Mouse (Mus musculus) frontal cortex, postnatal 36 days (tissue): Measurements from ENCODE around the gene Nr6a1.

Experiments
- DNase-seq, 2 experiments: peaks; one replicate each; pipeline ENCODE4 v3.0.0; 2022; ENCODE audit warnings: low spot score in 2 of 2

The Nr6a1 gene

DNA sequence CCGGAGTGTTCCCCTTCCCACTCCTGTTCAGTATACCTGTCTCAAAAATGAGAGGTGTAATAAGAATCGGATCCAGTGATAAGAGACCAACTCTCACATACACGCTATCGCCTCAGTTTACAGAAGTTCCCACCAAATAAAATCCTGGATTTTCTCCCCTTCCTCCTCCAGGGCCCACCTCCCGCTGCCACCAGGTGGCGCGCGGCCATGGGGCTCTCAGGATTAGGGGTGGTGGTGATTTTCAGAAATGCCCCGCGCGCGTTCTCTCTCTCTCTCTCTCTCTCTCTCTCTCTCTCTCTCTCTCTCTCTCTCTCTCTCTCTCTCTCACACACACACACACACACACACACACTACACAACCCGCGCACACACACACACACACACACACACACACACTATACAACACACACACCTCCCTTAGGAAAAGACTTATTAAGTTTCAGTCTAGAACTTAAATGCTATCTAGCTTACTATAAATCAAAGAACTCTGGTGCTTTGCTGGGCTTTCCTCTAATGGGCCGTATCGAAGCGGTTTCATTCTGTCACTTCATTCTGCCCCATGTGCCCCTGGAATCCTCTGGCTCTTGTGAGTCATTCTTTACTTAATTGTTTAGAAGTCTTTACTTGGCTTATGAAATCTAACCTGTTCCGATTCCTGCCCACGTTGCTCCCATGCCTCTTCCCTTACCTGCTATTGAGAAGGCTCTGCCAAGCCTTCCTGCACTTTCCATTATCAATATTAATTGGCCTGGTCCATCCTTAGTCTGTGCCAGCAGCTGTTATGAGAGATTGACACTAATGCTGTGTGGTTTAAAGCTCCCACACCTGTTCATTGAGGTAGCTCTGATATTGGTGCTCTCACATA, at the start of gene Nr6a1:
Nr6a1 (minus strand) TSS at position 574 of the 865 bp plus-strand sequence.
- peak; percentile 50 to 57 for DNase-seq

DNA sequence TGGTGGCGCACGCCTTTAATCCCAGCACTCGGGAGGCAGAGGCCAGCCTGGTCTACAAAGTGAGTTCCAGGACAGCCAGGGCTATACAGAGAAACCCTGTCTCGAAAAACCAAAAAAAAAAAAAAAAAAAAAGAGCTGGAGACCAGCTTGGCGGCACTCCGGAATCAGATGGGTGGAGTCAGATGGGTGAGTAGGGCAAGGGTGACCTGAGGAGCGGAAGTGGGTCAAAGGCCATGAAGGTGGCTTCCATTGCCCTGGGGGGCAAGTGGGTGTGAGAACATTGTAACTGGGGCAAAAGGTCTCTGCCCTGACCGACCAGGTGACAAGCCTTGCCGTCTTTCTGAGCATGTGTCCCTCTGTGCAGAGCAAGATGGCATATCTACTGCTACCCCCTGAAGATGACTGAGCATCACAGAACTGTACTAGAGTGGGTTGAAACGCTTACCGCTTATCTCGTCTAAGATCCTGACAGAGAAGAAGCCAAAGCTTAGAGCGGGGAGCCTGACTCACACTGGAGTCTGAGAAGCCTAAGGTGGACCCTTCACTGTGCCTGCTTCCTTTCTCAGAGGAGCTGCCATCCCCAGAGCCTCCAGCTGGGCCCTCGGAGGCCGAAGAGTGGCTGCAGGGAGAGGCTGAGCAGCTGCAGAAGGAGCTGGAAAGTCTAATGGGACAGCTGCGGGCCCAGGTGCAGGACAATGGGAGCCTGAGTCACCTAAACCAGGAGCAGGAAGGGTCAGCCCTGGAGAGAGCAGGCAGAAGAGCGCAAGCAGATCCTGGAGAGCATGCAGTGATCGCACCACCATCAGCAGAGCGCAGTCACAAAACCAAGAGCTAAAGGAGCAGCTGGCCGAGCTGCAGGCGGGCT, 48.7 kb upstream of the Nr6a1 start:
- no peak for DNase-seq

DNA sequence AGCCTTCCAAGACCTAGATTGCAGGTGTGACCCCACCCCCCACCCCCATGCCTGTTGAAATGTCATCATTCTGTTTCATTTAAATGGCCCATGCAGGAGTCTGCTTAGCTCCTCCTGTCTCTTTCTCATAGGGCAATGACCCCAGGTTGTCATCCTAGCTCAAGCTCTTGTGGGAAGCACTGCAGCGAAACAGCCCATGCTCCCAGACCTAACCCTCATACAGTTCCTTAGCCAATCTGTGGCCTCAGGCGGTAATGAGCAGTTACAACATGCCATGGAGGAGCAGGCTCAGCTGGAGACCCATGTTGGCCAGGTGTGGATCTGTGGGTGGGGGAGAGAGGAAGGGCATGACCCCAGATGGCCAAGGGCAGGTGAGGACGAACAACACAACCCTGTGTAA, 47.7 kb upstream of the Nr6a1 start:
- no peak for DNase-seq

DNA sequence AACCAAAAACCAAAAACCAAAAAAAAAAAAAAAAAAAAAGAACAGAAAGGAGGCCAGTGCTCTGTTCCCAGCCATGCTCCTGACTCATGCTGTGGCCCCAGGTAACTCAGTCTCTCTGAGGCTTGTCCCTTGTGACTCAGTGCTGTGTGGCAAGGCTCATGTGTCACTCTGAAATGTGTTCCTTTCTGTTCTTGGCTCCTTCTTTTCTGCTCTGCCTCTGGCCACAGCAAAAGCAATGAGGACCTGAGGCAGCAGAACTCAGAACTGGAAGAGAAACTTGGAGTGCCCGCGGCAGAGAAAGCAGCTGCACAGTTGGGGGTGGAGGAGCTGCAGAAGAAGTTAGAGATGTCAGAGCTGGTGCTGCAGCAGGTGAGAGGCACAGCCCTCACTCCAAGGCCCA, 46.7 kb upstream of the Nr6a1 start:
- DNase-seq, result no peak

DNA sequence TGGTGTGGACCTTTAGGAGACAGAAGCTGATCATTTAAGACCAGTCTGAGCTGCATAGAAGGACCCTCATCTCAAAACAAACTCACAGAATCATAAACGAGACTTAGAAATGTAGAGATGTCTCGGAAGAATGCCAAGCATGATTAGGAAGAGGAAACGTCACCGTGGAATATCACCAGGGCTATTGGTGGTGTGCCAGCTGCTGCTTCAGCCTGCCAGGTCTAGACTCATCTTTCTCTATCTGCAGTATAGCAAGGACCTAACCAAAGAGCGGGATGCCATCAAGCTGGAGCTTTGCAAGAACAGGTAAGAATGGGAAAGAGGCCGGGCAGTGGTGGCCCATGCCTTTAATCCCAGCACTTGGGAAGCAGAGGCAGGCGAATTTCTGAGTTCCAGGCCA, 46.2 kb upstream of the Nr6a1 start:
- no peak for DNase-seq

DNA sequence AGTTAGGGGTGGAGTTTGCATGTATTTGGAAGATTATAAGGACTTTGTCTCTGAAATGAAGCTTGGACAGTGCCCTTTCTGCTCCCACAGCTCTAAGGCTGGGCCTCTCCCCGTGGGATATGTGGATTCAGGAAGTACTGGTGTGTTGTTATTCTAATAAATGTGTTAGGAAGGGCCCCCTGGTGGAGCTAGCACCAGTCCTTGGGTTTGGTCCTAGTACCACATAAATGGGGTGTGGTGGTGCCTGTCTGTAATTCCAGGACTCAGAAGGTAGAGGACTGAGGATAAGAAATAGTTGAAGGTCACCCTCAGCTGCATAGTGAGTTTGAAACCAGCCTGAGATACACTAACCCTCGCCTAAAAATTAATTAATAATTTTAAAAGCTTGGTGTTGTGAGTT, 45.7 kb upstream of the Nr6a1 start:
- no peak for DNase-seq

DNA sequence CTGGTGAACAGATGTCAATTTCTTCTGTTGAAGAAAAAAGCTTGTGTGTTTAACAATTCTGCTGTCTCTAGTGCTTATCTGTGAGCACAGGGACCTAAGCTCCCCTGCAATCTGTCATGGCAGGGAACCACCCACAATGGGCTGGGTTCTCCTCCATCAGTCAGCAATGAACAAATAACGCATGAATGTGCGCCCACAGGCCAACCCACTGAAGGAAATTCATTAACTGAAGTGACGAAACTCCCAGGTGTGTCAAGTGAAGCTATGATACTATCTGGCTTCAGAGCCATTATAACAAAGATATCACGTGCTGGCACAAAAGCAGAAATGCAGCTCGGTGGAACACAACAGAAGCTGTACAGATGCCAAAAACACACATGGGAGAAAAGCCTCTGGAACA, 42.6 kb upstream of the Nr6a1 start:
- DNase-seq, result no peak

DNA sequence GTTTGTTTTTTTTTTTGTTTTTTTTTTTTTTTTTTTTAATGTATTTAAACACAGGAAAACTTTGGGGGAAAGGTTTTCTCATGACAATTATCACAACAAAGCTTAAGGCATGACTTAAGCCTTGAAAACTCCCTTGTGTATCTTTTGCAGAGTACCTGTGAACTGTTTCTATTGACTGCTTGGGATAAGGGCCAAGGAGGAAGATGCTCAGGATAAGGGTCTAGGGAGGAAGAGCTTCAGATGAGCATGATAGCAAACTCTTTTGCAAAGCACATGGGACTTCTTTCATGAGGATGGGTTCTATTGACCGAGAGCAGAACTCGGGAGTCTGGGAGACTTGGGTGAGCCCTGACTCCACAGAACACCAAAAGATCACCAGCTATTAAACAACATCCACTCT, 42.2 kb upstream of the Nr6a1 start:
- DNase-seq, result no peak

DNA sequence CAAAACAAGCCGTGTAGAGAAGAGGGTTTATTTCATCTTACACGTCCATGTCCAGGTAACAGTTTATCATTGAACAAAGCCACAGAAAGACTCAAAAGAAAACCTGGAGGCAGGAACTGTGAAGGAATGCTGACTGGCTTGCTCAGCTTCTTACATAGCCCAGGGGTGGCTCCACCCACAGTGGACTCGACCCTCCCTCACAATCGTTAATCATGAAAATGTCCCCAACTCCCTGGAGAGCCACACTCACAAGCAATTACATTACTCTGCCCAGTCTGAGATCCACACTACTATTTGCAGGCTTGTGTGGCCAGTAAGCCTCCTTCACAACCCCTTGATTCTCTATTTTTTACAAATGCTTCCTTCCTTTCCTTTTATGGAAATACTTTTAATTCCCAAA, 36.7 kb upstream of the Nr6a1 start:
- DNase-seq, result no peak

DNA sequence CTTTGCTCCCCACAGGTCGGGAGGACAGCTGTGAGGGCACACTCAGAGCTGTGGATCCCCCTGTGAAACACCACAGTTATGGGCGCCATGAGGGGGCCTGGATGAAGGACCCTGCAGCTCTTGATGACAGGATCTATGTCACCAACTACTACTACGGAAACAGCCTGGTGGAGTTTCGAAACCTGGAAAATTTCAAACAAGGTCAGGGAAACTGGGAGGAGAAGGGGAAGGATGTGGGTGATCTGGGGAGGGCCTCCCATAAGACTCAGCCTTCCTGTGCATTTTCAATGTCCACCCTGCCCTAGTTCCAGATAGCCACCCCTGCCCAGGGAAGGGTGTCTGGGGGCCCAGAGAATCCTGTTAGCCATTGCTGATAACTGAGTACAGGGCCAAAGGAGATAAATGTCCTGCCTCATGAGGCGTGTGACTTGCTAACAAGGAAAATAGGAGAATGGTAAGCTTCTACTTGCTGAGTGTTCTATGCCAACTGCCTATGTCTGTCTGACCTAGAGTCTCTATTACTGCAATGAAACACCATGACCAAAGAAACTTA, 30.3 kb upstream of the Nr6a1 start:
- no peak for DNase-seq

DNA sequence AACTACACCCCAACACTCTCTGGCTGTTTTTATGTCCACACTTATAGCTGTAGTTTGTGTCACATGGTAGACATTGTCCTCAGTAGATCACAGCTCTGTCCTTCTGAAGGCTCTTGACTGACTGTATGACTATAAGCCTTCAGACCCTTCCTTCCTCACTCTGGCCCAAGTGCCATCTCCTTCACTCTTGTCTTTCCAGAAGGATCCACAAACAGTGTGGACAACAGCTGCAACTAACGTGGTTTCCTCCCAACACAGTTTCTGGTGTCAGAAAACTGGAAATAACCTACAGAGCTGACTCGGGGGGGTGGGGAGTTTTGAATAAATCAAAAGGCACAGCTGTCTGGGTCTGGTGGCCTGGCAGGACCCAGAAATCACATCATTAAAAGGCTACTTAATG, 28.6 kb upstream of the Nr6a1 start:
- no peak for DNase-seq

DNA sequence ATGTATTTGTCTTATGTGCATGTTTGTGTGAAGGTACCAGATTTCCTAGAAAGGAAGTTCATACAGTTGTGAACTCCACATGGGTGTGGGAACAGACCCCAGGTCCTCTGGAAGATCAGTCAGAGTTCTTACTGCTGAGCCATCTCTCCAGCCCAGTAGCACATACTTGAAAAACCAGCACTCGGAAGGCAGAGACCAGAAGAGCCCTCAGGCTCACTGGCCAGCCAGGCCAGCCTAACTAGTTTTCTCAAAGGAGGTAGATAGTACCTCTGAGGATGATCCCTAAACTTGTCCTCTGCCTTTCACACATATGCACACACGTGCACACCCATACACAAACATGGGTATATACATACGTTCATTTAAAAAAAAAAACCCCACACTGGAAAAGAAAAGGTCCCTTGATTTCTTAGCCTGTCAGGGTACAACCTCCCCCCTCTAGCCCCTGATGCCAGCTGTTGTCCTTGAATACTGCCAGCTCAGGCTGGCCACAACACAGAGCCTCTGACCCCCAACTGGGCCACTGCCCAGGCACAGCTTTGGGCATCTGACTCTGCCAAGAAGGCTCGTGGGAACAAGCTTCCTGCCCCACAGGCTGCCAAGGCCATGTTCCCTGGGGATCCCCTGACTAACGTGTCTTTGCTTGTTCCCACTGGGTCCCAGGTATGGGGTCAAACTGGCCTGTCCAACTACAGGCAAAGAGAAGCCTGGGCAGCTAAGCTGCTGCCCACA, 25.8 kb upstream of the Nr6a1 start:
- DNase-seq, result peak; percentile 63 to 66

DNA sequence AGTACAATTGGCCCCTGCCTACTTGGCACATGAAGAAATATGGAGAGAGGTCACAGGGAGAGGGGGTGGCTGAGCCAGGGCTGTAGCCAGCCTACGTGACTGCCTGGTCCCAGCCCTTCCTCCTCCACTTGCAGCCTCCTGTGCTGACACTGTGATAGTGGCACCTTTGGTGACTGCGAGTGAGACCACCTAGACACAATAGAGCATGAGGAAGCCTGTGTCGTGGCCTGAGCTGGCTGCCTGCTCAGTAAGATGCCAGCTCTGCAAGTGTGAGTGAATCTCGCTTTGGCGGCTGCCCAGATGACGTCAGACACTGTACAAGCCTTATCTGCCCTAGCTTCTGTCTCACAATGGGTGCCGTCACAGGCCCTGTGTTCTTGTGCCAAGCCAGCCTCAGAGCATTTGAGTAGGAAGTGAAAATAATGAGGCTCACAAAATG, 22.8 kb upstream of the Nr6a1 start:
- peak; percentile 78 to 86 for DNase-seq

DNA sequence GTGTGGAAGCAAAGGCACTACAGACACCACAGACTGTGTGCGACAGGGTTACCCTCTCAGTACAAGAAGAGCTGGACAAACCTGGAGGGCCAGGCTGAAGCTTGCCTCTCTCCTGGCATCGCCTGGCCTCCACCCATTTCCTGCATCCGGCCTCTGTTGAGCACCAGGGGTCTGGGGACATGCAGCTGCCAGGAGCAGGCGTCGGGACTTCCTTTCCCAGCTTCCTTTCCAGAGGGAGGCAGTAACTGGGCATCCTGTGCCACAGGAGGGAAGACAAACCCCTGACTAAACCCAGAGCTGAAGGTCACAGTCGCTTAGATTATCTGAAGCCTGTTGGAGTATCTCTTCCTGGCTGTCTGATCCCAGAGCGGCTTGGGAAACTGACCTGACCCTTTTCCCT, 20.1 kb upstream of the Nr6a1 start:
- DNase-seq, result no peak

DNA sequence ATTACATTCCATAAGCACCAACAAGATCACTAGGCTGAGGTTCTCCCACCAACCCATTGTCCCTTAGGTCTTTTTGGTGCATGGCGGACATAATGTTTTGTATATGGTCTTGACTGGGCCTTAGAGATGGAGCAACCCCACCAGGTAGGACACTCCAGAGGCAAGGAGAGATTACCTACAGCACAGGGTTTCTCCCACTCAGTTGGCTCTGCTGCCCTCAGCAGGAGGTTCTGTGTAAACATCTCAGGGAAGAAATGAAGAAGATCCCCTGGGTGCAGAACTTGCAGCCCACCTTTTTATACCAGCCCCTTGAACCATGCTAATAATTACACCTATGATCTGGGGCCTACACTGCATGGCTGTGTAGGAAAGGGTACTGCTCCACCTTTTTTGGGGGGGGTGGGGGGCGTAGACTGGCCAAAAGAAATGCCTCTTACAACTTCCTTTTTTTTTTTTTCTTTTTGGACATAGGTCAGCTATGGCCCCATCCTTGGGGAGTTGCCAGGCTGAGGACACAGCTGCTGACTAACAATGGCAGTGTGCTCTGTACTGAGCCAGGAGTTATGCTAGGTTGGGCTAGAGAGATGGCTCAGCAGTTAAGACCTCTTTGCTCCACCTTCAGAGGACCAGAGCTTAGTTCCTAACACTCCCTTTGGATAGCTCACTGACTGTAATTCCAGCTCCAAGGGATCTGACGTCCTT, 17.1 kb upstream of the Nr6a1 start:
- DNase-seq, result no peak

DNA sequence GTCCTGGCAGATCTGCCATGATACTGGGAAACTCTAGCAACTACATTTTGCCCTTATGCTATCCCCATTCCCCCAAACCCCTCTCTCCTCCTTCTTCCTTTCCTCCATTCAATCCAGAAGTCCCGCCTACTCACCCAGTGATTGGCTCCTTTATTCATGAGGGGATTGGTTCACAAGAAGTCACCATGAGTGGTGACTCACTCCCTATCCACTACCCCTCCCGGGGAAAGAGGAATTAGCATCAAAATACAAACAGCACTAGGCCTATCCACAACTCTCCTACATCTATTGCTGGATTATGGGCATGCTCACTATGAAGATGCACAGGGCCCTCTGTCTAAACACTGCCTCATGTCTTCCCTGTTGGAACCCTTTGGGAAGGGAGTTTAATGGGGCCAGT, 16.5 kb upstream of the Nr6a1 start:
- no peak for DNase-seq

DNA sequence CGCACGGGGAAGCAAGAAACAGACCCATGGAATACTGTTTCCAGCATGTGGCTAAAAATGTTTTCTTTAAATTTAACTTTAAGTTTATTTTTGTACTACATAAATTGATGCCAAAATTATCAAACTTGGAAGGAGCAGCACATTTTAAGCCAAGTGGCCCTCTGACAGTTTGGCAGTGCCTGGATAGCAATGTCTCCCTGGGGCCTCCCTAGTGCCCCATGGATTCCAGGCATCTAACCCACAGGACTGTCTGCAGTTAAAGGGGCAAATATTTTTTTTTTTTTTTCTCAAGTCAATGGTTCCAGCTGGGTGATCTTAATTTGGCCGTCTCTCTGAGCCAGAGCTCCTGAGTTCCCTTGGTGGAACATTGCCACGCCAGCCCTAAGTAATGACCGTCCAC, 15.7 kb upstream of the Nr6a1 start:
- DNase-seq, result no peak

DNA sequence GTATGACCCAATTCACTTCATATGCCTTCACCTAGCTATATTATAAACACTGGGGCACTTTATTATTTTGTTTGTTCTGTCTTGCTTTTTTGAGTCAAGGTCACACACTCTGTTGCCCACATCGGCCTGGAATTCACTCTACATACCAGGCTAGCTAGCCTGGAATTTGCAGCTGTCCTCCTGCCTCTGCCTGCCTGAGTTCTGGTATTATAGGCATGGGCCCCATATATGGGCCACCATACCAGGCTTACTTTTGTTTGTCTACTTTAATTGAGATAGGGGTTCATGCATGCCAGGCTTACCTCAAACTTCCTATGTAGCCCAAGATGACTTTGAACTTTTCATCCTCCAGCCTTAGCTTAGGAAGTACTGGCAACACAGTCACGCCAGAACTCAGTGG, 14.4 kb upstream of the Nr6a1 start:
- DNase-seq, result no peak

DNA sequence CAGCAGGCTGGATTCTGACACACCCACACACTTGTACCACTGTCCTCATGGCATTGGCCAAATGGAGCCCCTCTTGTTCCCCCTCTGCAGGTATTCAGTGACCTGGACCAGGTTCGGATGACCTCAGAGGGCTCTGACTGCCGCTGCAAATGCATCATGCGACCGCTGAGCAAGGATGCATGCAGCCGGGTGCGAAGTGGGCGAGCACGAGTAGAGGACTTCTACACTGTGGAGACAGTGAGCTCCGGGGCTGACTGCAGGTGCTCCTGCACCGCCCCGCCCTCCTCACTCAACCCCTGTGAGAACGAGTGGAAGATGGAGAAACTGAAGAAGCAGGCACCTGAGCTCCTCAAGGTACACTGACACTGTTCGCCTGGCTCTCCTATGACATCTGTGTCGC, 13.9 kb upstream of the Nr6a1 start:
- DNase-seq, result no peak

DNA sequence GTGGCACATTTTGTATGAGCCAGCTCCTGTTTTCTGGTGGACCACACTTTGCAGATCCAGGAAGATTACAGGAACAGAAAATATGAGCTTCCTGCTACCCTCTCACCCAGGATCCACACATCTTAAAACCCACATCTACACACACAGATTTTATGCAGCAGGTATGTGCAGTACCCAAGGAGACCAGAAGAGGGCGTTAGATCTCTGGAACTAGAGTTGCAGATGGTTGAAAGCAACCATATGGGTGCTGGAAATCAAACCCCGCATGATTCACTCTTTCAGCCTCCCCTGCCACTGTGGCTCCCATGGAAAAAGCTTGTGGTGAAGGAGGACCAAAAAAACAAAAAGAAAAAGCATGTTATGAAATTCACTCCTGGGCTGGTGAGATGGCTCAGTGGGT, 11.6 kb upstream of the Nr6a1 start:
- DNase-seq, result no peak

DNA sequence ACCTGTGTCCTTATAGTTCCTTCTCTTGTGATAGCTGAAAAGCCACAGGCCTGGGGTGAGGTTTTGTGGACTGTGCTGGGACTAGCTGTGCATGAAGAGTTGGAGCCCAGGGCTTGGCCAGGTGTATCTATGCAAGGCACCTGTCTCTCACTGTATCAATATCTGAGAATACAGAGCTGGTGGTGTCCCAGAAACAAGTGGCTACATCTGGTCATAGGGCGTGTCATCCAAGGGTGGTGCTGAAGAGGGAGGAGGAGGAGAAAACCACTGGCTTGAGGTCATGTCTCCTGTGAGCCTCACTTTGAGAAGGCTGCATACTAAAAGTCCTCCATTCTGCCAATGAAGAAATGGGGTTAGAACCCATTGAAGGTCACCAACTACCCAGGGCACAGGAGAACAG, 10.5 kb upstream of the Nr6a1 start:
- no peak for DNase-seq
